Mouse (Mus musculus) central nervous system, embryonic 18 days (tissue): Measurements from ENCODE around the gene Lyar. TPM values are rescaled to one million over a fixed set of nuclear protein-coding genes. Genes with fewer than 3 reads are reported as not detected.

Source experiments
- polyA plus RNA-seq: library from polyadenylated mRNA; depleted of rRNA; stranded (reverse); fragments of >200 nt; gene quantifications from 2 replicates; pipeline ENCODE4 v1.2.3, GENCODE M21; 2012; rRNA removed

Lyar gene
- polyA plus RNA-seq: 24.5 and 27.2 TPM in 2 replicates

GRCm38 (mm10) chr5:38220328-38220912 lies at the start of gene Lyar, which contains the start of gene Zbtb49:
Lyar (plus strand) TSS chr5:38220470.
Zbtb49 (minus strand) TSS chr5:38220457.

GRCm38 (mm10) chr5:38260107-38260682 lies 39.9 kb downstream of the Lyar start, which contains the start of gene Tmem128:
Tmem128 (plus strand) TSS chr5:38260185.

GRCm38 (mm10) chr5:38275771-38276170 lies 55.5 kb downstream of the Lyar start, which contains the start of gene Otop1:
Otop1 (plus strand) TSS chr5:38275972.

Other genes starting within 250 kb of the Lyar start
- 30.9 and 33.3 TPM in 2 replicates for gene Stx18, start 181.7 kb upstream of the Lyar start, polyA plus RNA-seq
- gene Nsg1, start 60.6 kb upstream of the Lyar start, polyA plus RNA-seq: 1,293 and 1,368 TPM in 2 replicates
- gene Zbtb49, start within 50 bp of the Lyar start, polyA plus RNA-seq: 26.8 and 29.8 TPM in 2 replicates
- 66.2 and 70.3 TPM in 2 replicates for gene Tmem128, start 39.7 kb downstream of the Lyar start, polyA plus RNA-seq
- not detected in 2 replicates for gene Otop1, start 55.5 kb downstream of the Lyar start, polyA plus RNA-seq
- 0.69 and 0.98 TPM in 2 replicates for gene Drd5, start 98.9 kb downstream of the Lyar start, polyA plus RNA-seq